Mouse (Mus musculus) stomach, postnatal 0 days (tissue): ENCODE measurements around the gene Mmachc. TPM values are rescaled to one million over a fixed set of nuclear protein-coding genes. Genes with fewer than 3 reads are reported as not detected.
"Not testable (repeated sequence)": the region's sequence is repeated elsewhere in the genome, so short reads cannot be mapped to it uniquely, and the experiment has no call there.

Source experiments
- ATAC-seq: fragments of 200-750 bp; cut with Nextera tagmentation; 2 replicates; pipeline ENCODE4 v1.8.0; 2017; ENCODE audit not compliant: low FRiP score, low TSS enrichment
- DNase-seq: peaks from one replicate; pipeline ENCODE4 v3.0.0-alpha.2; 2016; ENCODE audit warnings: low spot score
- H3K27ac ChIP-seq: fragments of 300-500 bp; sonication (generic); replicated peaks from 2 replicates; pipeline ENCODE4 v1.5.1; 2014; ENCODE audit warnings: mild to moderate bottlenecking, control low read depth
- H3K27me3 ChIP-seq: fragments of 300-500 bp; sonication (generic); 2 replicates; pipeline ENCODE4 v1.6.1; 2014; ENCODE audit warnings: low read length; ENCODE audit not compliant: control insufficient read depth, insufficient read depth
- H3K36me3 ChIP-seq: fragments of 300-500 bp; sonication (generic); 2 replicates; pipeline ENCODE4 v1.6.1; 2014; ENCODE audit warnings: low read length, mixed read lengths; ENCODE audit not compliant: control insufficient read depth, insufficient read depth
- H3K4me1 ChIP-seq: fragments of 300-500 bp; sonication (generic); replicated peaks from 2 replicates; pipeline ENCODE4 v1.6.1; 2014; ENCODE audit warnings: antibody characterized with exemption; ENCODE audit not compliant: control insufficient read depth, insufficient read depth
- H3K4me2 ChIP-seq: fragments of 300-500 bp; sonication (generic); replicated peaks from 2 replicates; pipeline ENCODE4 v1.6.1; 2014; ENCODE audit warnings: low read depth, mild to moderate bottlenecking, control low read depth, moderate library complexity
- H3K4me3 ChIP-seq: fragments of 300-500 bp; sonication (generic); 2 replicates; pipeline ENCODE4 v1.5.1; 2014; ENCODE audit warnings: low read depth, low read length, control low read depth
- H3K9ac ChIP-seq: fragments of 300-500 bp; sonication (generic); 2 replicates; pipeline ENCODE4 v1.6.1; 2014; ENCODE audit warnings: mild to moderate bottlenecking, low read length, control low read depth, mixed read lengths
- H3K9me3 ChIP-seq: fragments of 300-500 bp; sonication (generic); 2 replicates; pipeline ENCODE4 v1.6.1; 2016; ENCODE audit warnings: low read length; ENCODE audit not compliant: control insufficient read depth
- CTCF ChIP-seq: IDR thresholded peaks from 2 replicates; pipeline ENCODE4 v1.5.1; 2016; ENCODE audit warnings: antibody characterized with exemption, low read depth, mild to moderate bottlenecking, moderate library complexity
- EP300 ChIP-seq: optimal IDR thresholded peaks from 2 replicates; pipeline ENCODE3; 2016; ENCODE audit warnings: antibody characterized with exemption
- WGBS: fragments of 180-500 bp; shearing (Covaris S2); extraction: QIAGEN DNeasy Blood & Tissue Kit; methylation state at CpG from one replicate; pipeline ENCODE4 v1.1.7; 2014; 5-methylcytosine and 5-hydroxymethylcytosine counted together
- polyA plus RNA-seq: library from polyadenylated mRNA; unstranded; fragments of >200 nt; fragmentation: Nextera tagmentation; extraction: Ambion mirVana; gene quantifications from 2 replicates; pipeline ENCODE4 v1.2.1, GENCODE M21; 2015

Mmachc gene
- polyA plus RNA-seq, 1 experiment from 2014 or later, result 9.8 TPM

DNA sequence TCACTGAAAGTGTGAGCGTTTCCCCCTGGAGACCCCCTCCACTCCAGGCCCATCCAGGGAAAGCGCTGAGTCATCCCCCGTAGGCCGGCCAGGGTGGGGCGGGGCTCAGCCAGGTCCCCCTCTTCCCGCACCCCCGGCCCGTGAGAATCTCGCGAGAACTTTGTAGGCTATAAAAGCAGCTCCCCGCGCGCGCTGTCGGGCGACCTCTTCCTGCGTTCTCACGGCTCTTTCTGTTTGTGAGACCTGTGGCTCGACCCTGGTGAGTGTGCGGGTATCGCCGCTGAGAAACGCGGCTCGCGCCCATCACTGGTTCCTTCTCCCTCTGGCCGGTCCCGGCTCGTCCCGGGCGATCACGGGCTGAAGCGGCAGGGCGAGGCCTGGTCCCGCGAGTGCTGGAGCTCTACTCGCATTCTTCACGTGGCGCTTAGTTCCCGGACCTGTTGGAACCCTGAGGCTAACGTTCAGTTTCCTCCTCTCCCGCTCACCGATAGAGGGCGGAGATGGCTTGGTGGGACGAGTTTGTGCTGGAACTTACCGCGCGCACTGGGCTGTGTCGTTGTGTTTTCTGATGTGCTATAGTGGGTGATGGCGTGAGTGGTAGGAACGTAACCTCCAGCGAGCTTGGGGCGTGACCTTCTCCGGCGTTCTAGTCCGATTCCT lies 22.7 kb downstream of the Mmachc start, which contains the start of gene Prdx1:
Prdx1 (plus strand) TSS at position 143 of the 660 bp plus-strand sequence.
- H3K27ac ChIP-seq, result peak within 1 kb of the TSS; percentile 99
- no peaks in the 10 kb centered on the region for H3K9me3 ChIP-seq
- under 1% methylated on average over 56 of the region's 56 CpGs for WGBS
- peaks cover 3% of the 10 kb centered on the region; the same call in 1 of the 2 replicates for H3K4me1 ChIP-seq
- no peaks in the 10 kb centered on the region for H3K27me3 ChIP-seq
- H3K4me3 ChIP-seq, result peak within 1 kb of the TSS; percentile 71
- 0 out of 2 replicates have a peak, but pooled peaks cover 7% of the 10 kb centered on the region for H3K36me3 ChIP-seq
- H3K4me2 ChIP-seq, result peak within 1 kb of the TSS; percentile 56
- TF ChIP-seq EP300 (peak; percentile 99), CTCF (peak; percentile 89)
- DNase-seq, result peak; percentile 96
- H3K9ac ChIP-seq, result peak within 1 kb of the TSS; percentile 85
- ATAC-seq, result peak; percentile 93

DNA sequence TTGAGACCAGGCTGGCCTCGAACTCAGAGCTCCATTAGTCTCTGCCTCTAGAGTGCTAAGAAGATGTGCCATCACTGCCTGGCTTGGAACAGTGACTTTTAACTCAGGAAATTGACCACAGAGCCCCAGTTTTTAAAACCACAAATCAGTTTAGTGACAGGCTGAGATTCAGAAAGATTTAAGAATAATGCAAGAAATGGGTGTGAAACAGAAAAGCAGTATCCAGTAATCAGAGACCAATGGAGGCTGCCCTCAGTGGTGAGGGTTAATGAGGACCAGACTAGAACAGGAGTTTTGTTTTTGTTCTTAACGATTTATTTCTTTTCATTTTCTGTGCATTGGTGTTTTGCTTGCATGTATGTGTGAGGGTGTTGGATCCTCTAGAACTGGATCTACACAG lies 23.5 kb downstream of the Mmachc start:
- no peak for DNase-seq
- Histone ChIP-seq H3K4me1 (peaks cover 3% of the 10 kb centered on the region; the same call in 1 of the 2 replicates), H3K4me2 (peak overlapping the region; percentile 56; the same call in 1 of the 2 replicates), H3K9ac (peak overlapping the region; percentile 85; the same call in 1 of the 2 replicates), H3K4me3 (no peak overlapping the region), H3K9me3 (no peaks in the 10 kb centered on the region), H3K27me3 (no peaks in the 10 kb centered on the region), H3K27ac (peak overlapping the region; percentile 99), H3K36me3 (0 out of 2 replicates have a peak, but pooled peaks cover 7% of the 10 kb centered on the region)
- ATAC-seq, result no peak
- TF ChIP-seq EP300, result no peak
- TF ChIP-seq CTCF, result no peak
- 76% methylated on average over 2 of the region's 2 CpGs for WGBS

DNA sequence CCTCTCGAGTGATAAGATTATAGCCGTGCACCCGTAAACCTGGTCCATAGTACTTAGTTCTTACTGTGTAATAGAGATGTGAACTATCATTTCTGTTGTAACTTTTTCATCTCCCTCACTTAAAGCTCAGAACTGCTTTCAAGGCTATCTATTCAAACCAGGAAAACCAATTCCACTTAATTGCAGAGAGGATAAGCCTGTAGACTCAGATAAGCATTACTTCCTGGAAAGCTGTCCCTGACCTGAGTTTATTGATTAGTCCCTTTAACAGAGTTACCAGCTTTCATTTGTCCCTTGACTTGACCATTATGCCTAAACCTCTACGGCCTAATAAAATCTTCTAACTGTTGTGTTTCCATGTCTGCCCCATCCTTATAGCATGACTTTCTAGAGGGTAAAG lies 24.2 kb downstream of the Mmachc start:
- no peak for TF ChIP-seq CTCF
- TF ChIP-seq EP300, result no peak
- no peak overlapping the region for H3K4me2 ChIP-seq
- H3K27me3 ChIP-seq, result no peaks in the 10 kb centered on the region
- DNase-seq (no peak), ATAC-seq (no peak)
- no peaks in the 10 kb centered on the region for H3K9me3 ChIP-seq
- no peak overlapping the region for H3K9ac ChIP-seq
- 70% methylated on average over 4 of the region's 4 CpGs for WGBS
- H3K36me3 ChIP-seq, result 0 out of 2 replicates have a peak, but pooled peaks cover 4% of the 10 kb centered on the region
- H3K4me1 ChIP-seq, result peaks cover 3% of the 10 kb centered on the region; the same call in 1 of the 2 replicates
- no peak overlapping the region for H3K27ac ChIP-seq
- no peak overlapping the region for H3K4me3 ChIP-seq

DNA sequence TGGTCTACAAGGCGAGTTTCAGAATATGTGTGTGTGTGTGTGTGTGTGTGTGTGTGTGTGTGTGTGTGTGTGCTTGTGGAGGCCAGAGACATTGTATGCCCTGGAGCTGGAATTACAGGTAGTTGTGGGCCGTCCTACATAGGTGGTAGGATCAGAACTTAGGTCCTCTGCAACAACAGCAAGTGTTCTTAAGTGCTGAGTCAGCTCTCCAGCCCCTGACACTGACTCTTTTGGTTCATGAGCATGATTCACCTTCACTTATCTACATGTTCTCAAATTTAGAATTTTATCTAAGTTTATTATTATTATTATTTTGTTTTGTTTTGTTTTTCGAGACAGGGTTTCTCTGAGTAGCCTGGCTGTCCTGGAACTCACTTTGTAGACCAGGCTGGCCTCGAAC lies 27.7 kb downstream of the Mmachc start:
- ATAC-seq, DNase-seq, H3K36me3 ChIP-seq, H3K9me3 ChIP-seq, H3K4me1 ChIP-seq, H3K27me3 ChIP-seq, H3K9ac ChIP-seq, H3K4me2 ChIP-seq, H3K4me3 ChIP-seq, H3K27ac ChIP-seq: not testable (repeated sequence)
- WGBS, result 98% methylated on average over 4 of the region's 4 CpGs

DNA sequence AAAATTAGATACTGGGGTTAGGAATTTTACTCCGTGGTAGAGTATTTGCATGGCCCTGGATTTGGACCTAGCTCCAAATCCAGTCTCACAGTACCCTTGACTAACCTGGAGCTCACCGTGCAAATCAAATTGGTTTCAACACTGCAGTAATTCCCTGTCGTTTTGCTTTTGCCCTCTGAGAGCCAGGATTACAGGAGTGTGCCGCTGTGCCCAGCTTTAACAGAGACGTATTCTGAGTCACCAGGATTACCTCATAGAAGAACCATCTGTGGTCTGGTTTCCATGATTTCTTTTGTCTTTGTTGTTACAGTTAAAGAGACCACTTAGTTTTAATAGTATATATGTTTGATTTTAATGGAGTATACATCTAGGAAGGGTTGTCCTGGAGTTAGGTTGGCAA lies 29.1 kb downstream of the Mmachc start:
- no peak overlapping the region for H3K27ac ChIP-seq
- no peaks in the 10 kb centered on the region for H3K4me1 ChIP-seq
- TF ChIP-seq CTCF (no peak), EP300 (no peak)
- 51% methylated on average over 5 of the region's 5 CpGs for WGBS
- no peaks in the 10 kb centered on the region for H3K36me3 ChIP-seq
- H3K27me3 ChIP-seq, result no peaks in the 10 kb centered on the region
- H3K4me3 ChIP-seq, result no peak overlapping the region
- ATAC-seq (peak; percentile 40; the same call in 1 of the 2 replicates), DNase-seq (no peak)
- H3K9ac ChIP-seq, result no peak overlapping the region
- no peak overlapping the region for H3K4me2 ChIP-seq
- no peaks in the 10 kb centered on the region for H3K9me3 ChIP-seq

DNA sequence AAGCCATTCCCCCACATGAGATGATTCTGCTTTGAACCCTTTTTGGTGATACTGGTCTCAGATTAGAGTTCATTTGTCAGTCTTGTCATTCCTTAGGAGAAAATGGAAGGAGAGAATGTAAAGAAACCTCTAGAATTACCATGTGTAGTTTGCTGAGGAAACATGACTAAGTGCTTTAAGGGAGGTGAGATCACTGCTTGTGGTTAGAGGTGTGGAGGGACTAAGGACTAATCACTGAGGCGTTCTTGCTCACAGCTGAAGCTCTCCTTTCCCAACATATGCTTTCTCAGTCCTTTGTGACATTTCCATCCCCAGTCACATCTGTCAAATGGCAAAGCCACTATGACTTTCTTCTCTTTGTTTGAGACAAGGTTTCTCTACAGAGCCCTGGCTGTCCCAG lies 30.4 kb downstream of the Mmachc start:
- 38% methylated on average over 1 of the region's 1 CpGs for WGBS
- H3K27ac ChIP-seq, result no peak overlapping the region
- H3K9me3 ChIP-seq, result no peaks in the 10 kb centered on the region
- no peaks in the 10 kb centered on the region for H3K36me3 ChIP-seq
- H3K4me1 ChIP-seq, result no peaks in the 10 kb centered on the region
- H3K9ac ChIP-seq, result no peak overlapping the region
- H3K27me3 ChIP-seq, result no peaks in the 10 kb centered on the region
- no peak overlapping the region for H3K4me3 ChIP-seq
- DNase-seq (no peak), ATAC-seq (peak; percentile 67)
- no peak overlapping the region for H3K4me2 ChIP-seq
- TF ChIP-seq CTCF (no peak), EP300 (no peak)
